Mouse (Mus musculus) CH12.LX (cell line): ENCODE measurements around the gene Abhd12.

Experiments
- MXI1 ChIP-seq: IDR thresholded peaks from 2 replicates; pipeline ENCODE4 v1.6.1; 2011; ENCODE audit warnings: mild to moderate bottlenecking, low read depth, low read length, improper control_type of control experiment
- POLR2A ChIP-seq: IDR thresholded peaks from 2 replicates; pipeline ENCODE4 v1.6.1; 2011; ENCODE audit warnings: low read depth, mild to moderate bottlenecking, improper control_type of control experiment, low read length
- TCF12 ChIP-seq: IDR thresholded peaks from 2 replicates; pipeline ENCODE4 v1.6.1; 2014; ENCODE audit warnings: low read depth, mild to moderate bottlenecking, inconsistent platforms, low read length, improper control_type of control experiment

GRCm38 (mm10) chr2:150830911-150831441, 73.6 kb downstream of the Abhd12 start:
- TF ChIP-seq POLR2A (no peak), TCF12 (no peak; the same call in 1 of the 2 replicates), MXI1 (no peak)
